Mouse (Mus musculus): Measurements from ENCODE around the gene Olfr1328. TPM values are rescaled to one million over a fixed set of nuclear protein-coding genes. Genes with fewer than 3 reads are reported as not detected.

Gene Olfr1328
- polyA plus RNA-seq, 1 experiment from 2014 or later: not detected

Other genes with a start within 250 kb of the Olfr1328 start
- not detected in 2 replicates for gene Olfr1342, start 245.9 kb downstream of the Olfr1328 start, polyA plus RNA-seq (2014; fragmentation: Nextera tagmentation; extraction: Ambion mirVana)
- gene Olfr1341, start 235.1 kb downstream of the Olfr1328 start, polyA plus RNA-seq (2014; fragmentation: Nextera tagmentation; extraction: Ambion mirVana): not detected in 2 replicates
- not detected in 2 replicates for gene Olfr1340, start 218.5 kb downstream of the Olfr1328 start, polyA plus RNA-seq (2014; fragmentation: Nextera tagmentation; extraction: Ambion mirVana)
- gene Olfr1339, start 206.4 kb downstream of the Olfr1328 start, polyA plus RNA-seq (2014; fragmentation: Nextera tagmentation; extraction: Ambion mirVana): not detected in 2 replicates
- gene Olfr1338, start 179.9 kb downstream of the Olfr1328 start, polyA plus RNA-seq (2014; fragmentation: Nextera tagmentation; extraction: Ambion mirVana): not detected in 2 replicates
- gene Olfr1337, start 156.0 kb downstream of the Olfr1328 start, polyA plus RNA-seq (2014; fragmentation: Nextera tagmentation; extraction: Ambion mirVana): not detected in 2 replicates
- gene Olfr1335, start 128.7 kb downstream of the Olfr1328 start, polyA plus RNA-seq (2014; fragmentation: Nextera tagmentation; extraction: Ambion mirVana): not detected in 2 replicates
- gene Olfr1333, start 102.3 kb downstream of the Olfr1328 start, polyA plus RNA-seq (2014; fragmentation: Nextera tagmentation; extraction: Ambion mirVana): not detected in 2 replicates
- gene Olfr1331, start 74.0 kb downstream of the Olfr1328 start, polyA plus RNA-seq (2014; fragmentation: Nextera tagmentation; extraction: Ambion mirVana): not detected in 2 replicates
- gene Olfr1330, start 50.0 kb downstream of the Olfr1328 start, polyA plus RNA-seq (2014; fragmentation: Nextera tagmentation; extraction: Ambion mirVana): not detected in 2 replicates
- gene Olfr1329, start 21.1 kb downstream of the Olfr1328 start, polyA plus RNA-seq (2014; fragmentation: Nextera tagmentation; extraction: Ambion mirVana): not detected in 2 replicates
- not detected in 2 replicates for gene Lao1, start 23.0 kb upstream of the Olfr1328 start, polyA plus RNA-seq (2014; fragmentation: Nextera tagmentation; extraction: Ambion mirVana)
- 86.5 and 92.1 TPM in 2 replicates for gene Slc2a1, start 170.1 kb upstream of the Olfr1328 start, polyA plus RNA-seq (2014; fragmentation: Nextera tagmentation; extraction: Ambion mirVana)
- 3.2 and 4.9 TPM in 2 replicates for gene Zfp691, start 235.6 kb upstream of the Olfr1328 start, polyA plus RNA-seq (2014; fragmentation: Nextera tagmentation; extraction: Ambion mirVana)

Measured in hindbrain, embryonic 14.5 days (tissue).